Mouse (Mus musculus) small intestine, adult 2 months (tissue): ENCODE measurements around the gene Nelfcd.

Experiments
- CTCF ChIP-seq: fragments of 200-500 bp; IDR thresholded peaks from 2 replicates; pipeline ENCODE4 v1.5.1; 2012; ENCODE audit warnings: low read depth, mild to moderate bottlenecking, control low read depth, inconsistent platforms, low read length, moderate library complexity, mixed read lengths; ENCODE audit not compliant: insufficient replicate concordance, insufficient read length; ENCODE audit errors: extremely low read depth
- POLR2A ChIP-seq: fragments of 200-500 bp; IDR thresholded peaks from 2 replicates; pipeline ENCODE4 v1.6.1; 2012; ENCODE audit warnings: low read depth, mild to moderate bottlenecking, control low read depth, inconsistent platforms, low read length, moderate library complexity

- no peak for TF ChIP-seq POLR2A
- no peak for TF ChIP-seq CTCF
Measured at GRCm38 (mm10) chr2:174439961-174440360, 24.4 kb downstream of the Nelfcd start.
